Mouse (Mus musculus) liver, embryonic 14.5 days (tissue): ENCODE measurements around the gene Afg1l.
A peak's percentile ranks its signal among the peaks of the same experiment; 100 is the strongest.

ENCODE experiments used
- CTCF ChIP-seq: IDR thresholded peaks from 2 replicates; pipeline ENCODE4 v1.5.1; 2016; ENCODE audit warnings: antibody characterized with exemption, low read depth, control low read depth
- EP300 ChIP-seq: IDR thresholded peaks from 2 replicates; pipeline ENCODE4 v1.6.1; 2016; ENCODE audit warnings: antibody characterized with exemption, low read depth

- TF ChIP-seq CTCF (no peak), EP300 (peak; percentile 80)
These were observed 40.0 kb upstream of the Afg1l start for GRCm38 (mm10) chr10:42518363-42518762.
